Mouse (Mus musculus): ENCODE results near the gene Gm49358. TPM values are rescaled to one million over a fixed set of nuclear protein-coding genes. Genes with fewer than 3 reads are reported as not detected.

The Gm49358 gene
- polyA plus RNA-seq, 1 experiment: not detected

GRCm38 (mm10) chr10:86825871-86826522 is 62.2 kb downstream of the Gm49358 start:
- Histone ChIP-seq H3K27ac (ENCODE audit: insufficient read depth, low read depth, low read length) (no peak overlapping the region), H3K4me3 (ENCODE audit: insufficient read depth, low read length) (no peak overlapping the region), H3K4me1 (ENCODE audit: control insufficient read depth, insufficient read depth, low read length) (peaks cover 16% of the 10 kb centered on the region)
- TF ChIP-seq POLR2A (IDR thresholded peaks at IDR 0.05; ENCODE audit: borderline replicate concordance, low read depth, low read length) (no peak), CTCF (IDR thresholded peaks at IDR 0.05; ENCODE audit: low read depth, low read length) (no peak)

GRCm38 (mm10) chr10:86826929-86827328 is 63.2 kb downstream of the Gm49358 start:
- Histone ChIP-seq H3K4me1 (ENCODE audit: control insufficient read depth, insufficient read depth, low read length) (peaks cover 16% of the 10 kb centered on the region), H3K4me3 (ENCODE audit: insufficient read depth, low read length) (no peak overlapping the region), H3K27ac (ENCODE audit: insufficient read depth, low read depth, low read length) (peak overlapping the region; percentile 18)
- TF ChIP-seq CTCF (IDR thresholded peaks at IDR 0.05; ENCODE audit: low read depth, low read length) (no peak), POLR2A (IDR thresholded peaks at IDR 0.05; ENCODE audit: borderline replicate concordance, low read depth, low read length) (no peak)

- H3K4me1 ChIP-seq (ENCODE audit: control insufficient read depth, insufficient read depth, low read length): peaks cover 16% of the 10 kb centered on the region
- H3K27ac ChIP-seq (ENCODE audit: insufficient read depth, low read depth, low read length): no peak overlapping the region
- no peak for TF ChIP-seq CTCF (IDR thresholded peaks at IDR 0.05; ENCODE audit: low read depth, low read length)
- no peak for TF ChIP-seq POLR2A (IDR thresholded peaks at IDR 0.05; ENCODE audit: borderline replicate concordance, low read depth, low read length)
- H3K4me3 ChIP-seq (ENCODE audit: insufficient read depth, low read length): no peak overlapping the region
These were observed 64.7 kb downstream of the Gm49358 start for GRCm38 (mm10) chr10:86828221-86829135.

- Histone ChIP-seq H3K4me1 (ENCODE audit: control insufficient read depth, insufficient read depth, low read length) (peaks cover 15% of the 10 kb centered on the region), H3K4me3 (ENCODE audit: insufficient read depth, low read length) (no peak overlapping the region), H3K27ac (ENCODE audit: insufficient read depth, low read depth, low read length) (no peak overlapping the region)
- TF ChIP-seq CTCF (IDR thresholded peaks at IDR 0.05; ENCODE audit: low read depth, low read length): no peak
- TF ChIP-seq POLR2A (IDR thresholded peaks at IDR 0.05; ENCODE audit: borderline replicate concordance, low read depth, low read length): no peak
These were observed 65.7 kb downstream of the Gm49358 start for GRCm38 (mm10) chr10:86829515-86829914.

DNA sequence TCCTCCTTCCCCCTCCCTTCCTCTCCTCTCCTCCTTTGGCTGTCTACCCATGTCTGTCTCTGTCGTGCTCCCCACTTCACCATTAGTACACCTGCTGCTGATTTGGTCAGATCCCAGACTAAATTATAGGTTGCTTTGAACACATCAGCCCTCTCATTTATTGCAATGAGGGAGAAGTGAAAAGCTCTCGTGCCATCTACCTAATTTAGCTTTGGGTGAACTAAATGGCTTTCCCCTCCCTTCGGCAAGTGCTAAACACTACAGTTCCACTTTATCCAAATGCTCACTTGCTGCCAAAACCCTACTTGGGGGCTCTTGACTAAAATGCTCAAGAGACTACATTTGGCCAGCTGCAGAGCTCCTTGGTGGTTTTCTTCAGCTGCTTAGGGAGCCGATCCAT is 73.0 kb downstream of the Gm49358 start:
- no peak overlapping the region for H3K27ac ChIP-seq (ENCODE audit: insufficient read depth, low read depth, low read length)
- TF ChIP-seq CTCF (IDR thresholded peaks at IDR 0.05; ENCODE audit: low read depth, low read length): no peak
- TF ChIP-seq POLR2A (IDR thresholded peaks at IDR 0.05; ENCODE audit: borderline replicate concordance, low read depth, low read length): no peak

GRCm38 (mm10) chr10:86838827-86839226 is 75.1 kb downstream of the Gm49358 start:
- TF ChIP-seq CTCF (IDR thresholded peaks at IDR 0.05; ENCODE audit: low read depth, low read length) (no peak), POLR2A (IDR thresholded peaks at IDR 0.05; ENCODE audit: borderline replicate concordance, low read depth, low read length) (no peak)
- Histone ChIP-seq H3K4me3 (ENCODE audit: insufficient read depth, low read length) (no peak overlapping the region), H3K4me1 (ENCODE audit: control insufficient read depth, insufficient read depth, low read length) (no peaks in the 10 kb centered on the region), H3K27ac (ENCODE audit: insufficient read depth, low read depth, low read length) (no peak overlapping the region)

More for the DNA sequence above, 73.0 kb downstream of the Gm49358 start:
- no peaks in the 10 kb centered on the region for H3K4me1 ChIP-seq (ENCODE audit: control insufficient read depth, insufficient read depth, low read length)
- H3K4me3 ChIP-seq (ENCODE audit: insufficient read depth, low read length): no peak overlapping the region

- no peak overlapping the region for H3K27ac ChIP-seq (ENCODE audit: insufficient read depth, low read depth, low read length)
These were observed 78.9 kb downstream of the Gm49358 start for GRCm38 (mm10) chr10:86842659-86843058.

DNA sequence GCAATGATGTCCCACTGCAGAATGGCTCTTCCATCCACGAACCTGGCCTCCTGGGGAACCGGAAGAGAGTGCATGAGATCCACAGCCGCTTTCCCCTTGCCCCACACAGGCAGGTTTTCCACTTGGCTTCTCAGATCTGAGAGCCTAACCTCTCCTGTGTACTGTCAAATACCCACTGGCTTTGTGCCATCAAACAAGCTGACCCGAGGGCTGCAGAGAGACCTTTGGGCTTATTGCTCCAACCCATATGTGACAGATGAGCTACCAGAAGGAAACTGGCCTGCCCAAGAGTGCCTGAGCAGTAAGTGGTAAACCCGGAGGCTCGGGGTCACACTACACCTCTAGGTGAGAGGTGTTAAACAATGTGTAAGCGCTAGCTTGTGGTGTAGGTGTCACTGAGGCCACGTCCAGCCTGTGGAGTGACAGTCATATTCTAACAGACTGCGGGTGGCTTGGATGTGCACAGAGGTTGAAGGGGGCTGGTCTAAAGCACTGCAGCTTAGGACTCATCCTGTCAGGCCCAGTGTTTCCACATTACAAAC is 83.2 kb downstream of the Gm49358 start:
- no peak overlapping the region for H3K4me3 ChIP-seq (ENCODE audit: insufficient read depth, low read length)
- no peaks in the 10 kb centered on the region for H3K4me1 ChIP-seq (ENCODE audit: control insufficient read depth, insufficient read depth, low read length)
- no peak overlapping the region for H3K27ac ChIP-seq (ENCODE audit: insufficient read depth, low read depth, low read length)
- TF ChIP-seq POLR2A (IDR thresholded peaks at IDR 0.05; ENCODE audit: borderline replicate concordance, low read depth, low read length) (no peak), CTCF (IDR thresholded peaks at IDR 0.05; ENCODE audit: low read depth, low read length) (no peak)

More at GRCm38 (mm10) chr10:86842659-86843058, 78.9 kb downstream of the Gm49358 start:
- Histone ChIP-seq H3K4me3 (ENCODE audit: insufficient read depth, low read length) (no peak overlapping the region), H3K4me1 (ENCODE audit: control insufficient read depth, insufficient read depth, low read length) (no peaks in the 10 kb centered on the region)
- TF ChIP-seq POLR2A (IDR thresholded peaks at IDR 0.05; ENCODE audit: borderline replicate concordance, low read depth, low read length) (no peak), CTCF (IDR thresholded peaks at IDR 0.05; ENCODE audit: low read depth, low read length) (no peak)

DNA sequence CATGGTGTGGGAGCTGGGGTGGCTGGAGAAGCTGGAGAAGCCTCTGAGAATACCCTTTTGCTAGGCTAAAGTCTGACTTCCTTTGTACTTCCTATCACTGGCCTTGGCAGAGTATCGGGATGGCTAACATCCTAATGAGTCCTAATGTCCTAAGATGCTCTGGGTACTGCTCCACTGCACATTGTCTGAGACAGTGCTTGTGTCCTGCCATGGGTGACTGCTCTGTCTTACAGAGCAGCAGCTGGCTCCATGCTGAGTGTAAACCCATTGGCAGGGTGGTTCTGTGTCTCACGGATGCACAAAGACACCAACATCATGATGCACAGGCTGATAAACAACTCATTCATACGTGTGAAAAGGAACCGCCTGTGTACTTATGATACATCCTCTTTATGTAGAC is 85.3 kb downstream of the Gm49358 start:
- no peak overlapping the region for H3K4me3 ChIP-seq (ENCODE audit: insufficient read depth, low read length)
- no peaks in the 10 kb centered on the region for H3K4me1 ChIP-seq (ENCODE audit: control insufficient read depth, insufficient read depth, low read length)
- TF ChIP-seq POLR2A (IDR thresholded peaks at IDR 0.05; ENCODE audit: borderline replicate concordance, low read depth, low read length): no peak
- TF ChIP-seq CTCF (IDR thresholded peaks at IDR 0.05; ENCODE audit: low read depth, low read length): no peak
- no peak overlapping the region for H3K27ac ChIP-seq (ENCODE audit: insufficient read depth, low read depth, low read length)
